Mouse (Mus musculus): ENCODE results near the gene Fgfr2.

- TF ChIP-seq POLR2A (IDR thresholded peaks at IDR 0.05; ENCODE audit: low read depth, low read length): no peak
- TF ChIP-seq CTCF (conservative IDR thresholded peaks at IDR 0.05; ENCODE audit: insufficient read depth, insufficient read length, low read depth, low read length): no peak
These were observed 2257.2 kb downstream of the Fgfr2 start, which contains the start of gene Plekha1 for GRCm38 (mm10) chr7:130865613-130866591.

Data from kidney, adult 2 months (tissue).